Mouse (Mus musculus): ENCODE measurements around the gene Egfem1.

The Egfem1 gene

GRCm38 (mm10) chr3:29345805-29346204 lies 264.0 kb downstream of the Egfem1 start:
- no peak for DNase-seq

- no peak for DNase-seq
These were observed 285.1 kb downstream of the Egfem1 start for GRCm38 (mm10) chr3:29366907-29367306.

GRCm38 (mm10) chr3:29370519-29370918 lies 288.7 kb downstream of the Egfem1 start:
- DNase-seq, result no peak

- no peak for DNase-seq
These were observed 299.4 kb downstream of the Egfem1 start for GRCm38 (mm10) chr3:29381255-29381654.

- no peak for DNase-seq
These were observed 317.2 kb downstream of the Egfem1 start for GRCm38 (mm10) chr3:29399064-29399463.

- no peak for DNase-seq
These were observed 339.8 kb downstream of the Egfem1 start for GRCm38 (mm10) chr3:29421634-29422033.

GRCm38 (mm10) chr3:29432109-29433091 lies 350.6 kb downstream of the Egfem1 start:
- no peak for DNase-seq

GRCm38 (mm10) chr3:29443024-29443423 lies 361.2 kb downstream of the Egfem1 start:
- no peak for DNase-seq

- DNase-seq, result no peak
These were observed 362.8 kb downstream of the Egfem1 start for GRCm38 (mm10) chr3:29444661-29445060.

GRCm38 (mm10) chr3:29446081-29446480 lies 364.3 kb downstream of the Egfem1 start:
- no peak for DNase-seq

- no peak for DNase-seq
These were observed 367.1 kb downstream of the Egfem1 start for GRCm38 (mm10) chr3:29448829-29449406.

- DNase-seq, result no peak
These were observed 416.4 kb downstream of the Egfem1 start for GRCm38 (mm10) chr3:29498211-29498610.

GRCm38 (mm10) chr3:29499188-29499587 lies 417.4 kb downstream of the Egfem1 start:
- no peak for DNase-seq

GRCm38 (mm10) chr3:29525298-29525962 lies 443.6 kb downstream of the Egfem1 start:
- no peak for DNase-seq

- no peak for DNase-seq
These were observed 444.1 kb downstream of the Egfem1 start for GRCm38 (mm10) chr3:29525963-29526301.

- DNase-seq, result no peak
These were observed 457.4 kb downstream of the Egfem1 start for GRCm38 (mm10) chr3:29539211-29539610.

- DNase-seq, result no peak
These were observed 458.1 kb downstream of the Egfem1 start for GRCm38 (mm10) chr3:29539902-29540301.

GRCm38 (mm10) chr3:29541477-29542079 lies 459.8 kb downstream of the Egfem1 start:
- DNase-seq, result no peak

GRCm38 (mm10) chr3:29544056-29544455 lies 462.2 kb downstream of the Egfem1 start:
- no peak for DNase-seq

GRCm38 (mm10) chr3:29563171-29563570 lies 481.3 kb downstream of the Egfem1 start:
- DNase-seq, result no peak

- DNase-seq, result no peak
These were observed 496.4 kb downstream of the Egfem1 start for GRCm38 (mm10) chr3:29578055-29578860.

GRCm38 (mm10) chr3:29582749-29583148 lies 500.9 kb downstream of the Egfem1 start:
- no peak for DNase-seq

Data from B cell, adult 2 months (primary cell).